Mouse (Mus musculus) lung, adult 2 months (tissue): ENCODE measurements at regions not wholly inside any gene's neighbourhood (a gene's known extent, or its start where the extent isn't known, plus 50 kb on each side); places are given as distances from the start of the nearest gene placed in this dataset.

Experiments
- CTCF ChIP-seq: fragments of 200-500 bp; IDR thresholded peaks from 2 replicates; pipeline ENCODE4 v1.5.1; 2011; ENCODE audit warnings: mild to moderate bottlenecking, low read length, control low read depth; ENCODE audit not compliant: insufficient read depth
- POLR2A ChIP-seq: fragments of 200-500 bp; IDR thresholded peaks from 2 replicates; pipeline ENCODE4 v1.6.1; 2011; ENCODE audit warnings: low read depth, mild to moderate bottlenecking, control low read depth, low read length, borderline replicate concordance; ENCODE audit errors: extremely low read depth

DNA sequence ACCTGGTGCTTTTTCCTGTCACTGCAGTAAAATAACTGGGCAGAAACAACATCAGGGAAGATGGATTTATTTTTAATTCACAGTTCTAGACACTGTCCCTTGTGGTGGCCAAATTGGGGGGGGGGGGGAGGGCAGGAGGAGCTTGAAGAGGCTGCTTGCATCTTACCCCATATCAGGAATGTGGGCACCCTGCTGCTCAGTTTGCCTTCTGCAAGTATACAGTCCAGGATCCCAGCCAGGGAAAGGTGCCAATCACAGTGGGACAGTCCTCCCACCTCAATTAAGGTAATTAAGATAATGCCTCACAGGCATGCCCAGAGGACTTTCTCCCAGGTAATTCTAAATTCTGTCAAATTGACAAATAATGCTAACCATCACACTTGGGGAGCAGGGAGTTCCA lies 179.2 kb upstream of the Zmiz1 start:
- TF ChIP-seq CTCF (no peak), POLR2A (no peak)
